Mouse (Mus musculus): ENCODE results near the gene Psma1. TPM values are rescaled to one million over a fixed set of nuclear protein-coding genes. Genes with fewer than 3 reads are reported as not detected.

Gene Psma1
- polyA plus RNA-seq, 1 experiment from 2014 or later, result 391 TPM

DNA sequence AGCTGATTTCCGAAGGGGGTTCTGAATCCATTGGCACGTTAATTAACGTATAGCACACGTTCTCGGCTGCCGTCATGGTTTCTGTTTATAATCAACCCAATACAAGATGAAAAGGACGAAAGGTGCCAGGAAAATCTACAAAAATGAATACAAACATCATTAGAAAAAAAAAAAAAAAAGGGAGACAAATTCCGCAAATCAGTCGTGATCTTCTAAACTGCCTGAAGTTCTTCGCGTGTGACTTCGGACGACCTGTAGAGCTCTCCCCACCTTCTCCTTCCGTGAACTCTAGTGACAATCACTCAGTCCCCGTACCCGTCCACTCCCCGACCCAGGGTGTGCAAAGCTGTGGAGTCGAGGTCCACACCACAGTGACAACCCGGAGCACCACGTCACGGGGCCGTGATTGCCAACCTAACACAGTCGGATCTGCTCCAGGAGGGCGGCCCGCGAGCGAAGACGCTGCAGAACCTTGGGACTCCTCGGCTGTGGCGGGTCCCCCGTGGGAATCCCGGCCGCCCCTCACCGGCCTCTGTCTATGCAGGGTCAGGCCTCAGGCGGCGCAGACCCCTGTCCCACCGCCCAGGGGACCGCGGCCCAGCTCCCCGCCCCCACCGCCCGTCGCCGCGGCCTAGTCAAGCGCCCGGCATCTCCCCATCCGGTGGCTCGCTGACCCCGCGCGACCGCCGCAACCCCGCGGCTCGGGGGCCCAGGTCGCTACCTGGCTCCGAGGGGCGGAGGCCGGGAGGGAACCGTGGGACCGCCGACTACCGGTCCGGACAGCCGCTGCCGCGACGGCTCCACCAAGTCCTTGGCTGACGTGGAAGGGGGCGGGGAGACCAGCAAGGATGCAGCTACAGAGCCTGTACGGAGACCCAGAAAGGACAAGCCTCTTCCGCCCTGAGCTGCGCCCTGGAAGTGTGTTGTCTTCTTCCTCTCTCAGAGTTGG, 21.8 kb downstream of the Psma1 start, which contains the start of gene Copb1:
Gene Copb1, minus strand, starts transcription at position 827 of the 949 bp plus-strand sequence.
- H3K4me3 ChIP-seq, result peak within 1 kb of the TSS; percentile 97
- peak within 1 kb of the TSS; percentile 96 for H3K9ac ChIP-seq
- H3K4me1 ChIP-seq (replicated peaks), result peaks cover 12% of the 10 kb centered on the region
- WGBS, result 3% methylated on average over 74 of the region's 75 CpGs
- H3K9me3 ChIP-seq, result no peaks in the 10 kb centered on the region
- peaks cover 24% of the 10 kb centered on the region for H3K36me3 ChIP-seq
- H3K4me2 ChIP-seq, result peak within 1 kb of the TSS; percentile 65
- peak within 1 kb of the TSS; percentile 71 for H3K27ac ChIP-seq (replicated peaks)
- ATAC-seq (ENCODE audit: low read depth), result peak; percentile 100
- no peaks in the 10 kb centered on the region for H3K27me3 ChIP-seq

- Histone ChIP-seq H3K9ac (no peak overlapping the region), H3K4me2 (no peak overlapping the region), H3K4me3 (no peak overlapping the region), H3K4me1 (replicated peaks) (peaks cover 12% of the 10 kb centered on the region), H3K9me3 (no peaks in the 10 kb centered on the region), H3K27ac (replicated peaks) (no peak overlapping the region), H3K36me3 (peaks cover 41% of the 10 kb centered on the region), H3K27me3 (no peaks in the 10 kb centered on the region)
- ATAC-seq (ENCODE audit: low read depth), result no peak
- WGBS, result 82% methylated on average over 3 of the region's 3 CpGs
Measured at GRCm38 (mm10) chr7:114251684-114252083, 24.2 kb downstream of the Psma1 start.

- no peak overlapping the region for H3K4me3 ChIP-seq
- WGBS, result 92% methylated on average over 7 of the region's 7 CpGs
Measured at GRCm38 (mm10) chr7:114233980-114234379, 41.9 kb downstream of the Psma1 start.

DNA sequence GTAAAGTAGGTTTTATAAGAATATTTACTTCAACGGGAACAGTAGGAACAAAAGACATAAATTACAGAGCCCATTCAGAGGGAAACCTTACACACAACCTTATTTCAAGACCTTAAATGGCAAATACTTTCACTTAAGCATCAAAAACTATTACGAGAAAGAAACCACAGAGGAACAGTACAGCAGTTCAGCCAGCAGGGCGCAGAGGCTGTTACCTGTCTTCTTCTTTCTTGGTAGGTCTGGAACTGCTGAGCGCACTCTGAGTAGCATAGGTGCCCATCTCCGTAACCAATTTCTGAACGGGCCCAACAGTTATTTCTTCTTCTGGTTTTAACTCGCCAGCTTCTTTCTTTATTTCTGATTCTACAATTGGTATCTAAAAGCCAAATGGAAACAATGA, 42.9 kb downstream of the Psma1 start:
- 96% methylated on average over 7 of the region's 7 CpGs for WGBS
- ATAC-seq (ENCODE audit: low read depth), result no peak
- Histone ChIP-seq H3K27me3 (no peaks in the 10 kb centered on the region), H3K36me3 (peaks cover 73% of the 10 kb centered on the region), H3K9me3 (no peaks in the 10 kb centered on the region), H3K4me1 (replicated peaks) (no peaks in the 10 kb centered on the region), H3K27ac (replicated peaks) (no peak overlapping the region), H3K4me3 (no peak overlapping the region), H3K4me2 (no peak overlapping the region), H3K9ac (no peak overlapping the region)

More at GRCm38 (mm10) chr7:114233980-114234379, 41.9 kb downstream of the Psma1 start:
- Histone ChIP-seq H3K4me2 (no peak overlapping the region), H3K9me3 (no peaks in the 10 kb centered on the region), H3K27me3 (no peaks in the 10 kb centered on the region), H3K27ac (replicated peaks) (no peak overlapping the region), H3K9ac (no peak overlapping the region), H3K4me1 (replicated peaks) (no peaks in the 10 kb centered on the region), H3K36me3 (peaks cover 75% of the 10 kb centered on the region)
- no peak for ATAC-seq (ENCODE audit: low read depth)

GRCm38 (mm10) chr7:114231857-114232256, 44.1 kb downstream of the Psma1 start:
- Histone ChIP-seq H3K27ac (replicated peaks) (no peak overlapping the region), H3K36me3 (peaks cover 70% of the 10 kb centered on the region), H3K9me3 (no peaks in the 10 kb centered on the region), H3K27me3 (no peaks in the 10 kb centered on the region), H3K4me3 (no peak overlapping the region), H3K9ac (no peak overlapping the region), H3K4me1 (replicated peaks) (no peaks in the 10 kb centered on the region), H3K4me2 (no peak overlapping the region)
- 87% methylated on average over 3 of the region's 3 CpGs for WGBS
- no peak for ATAC-seq (ENCODE audit: low read depth)

- WGBS, result 79% methylated on average over 1 of the region's 1 CpGs
- H3K27ac ChIP-seq (replicated peaks), result no peak overlapping the region
- H3K4me2 ChIP-seq, result no peak overlapping the region
- peaks cover 59% of the 10 kb centered on the region for H3K36me3 ChIP-seq
- H3K9me3 ChIP-seq, result no peaks in the 10 kb centered on the region
- no peak for ATAC-seq (ENCODE audit: low read depth)
- no peaks in the 10 kb centered on the region for H3K4me1 ChIP-seq (replicated peaks)
- no peak overlapping the region for H3K9ac ChIP-seq
- no peak overlapping the region for H3K4me3 ChIP-seq
- H3K27me3 ChIP-seq, result no peaks in the 10 kb centered on the region
Measured at GRCm38 (mm10) chr7:114226521-114226920, 49.4 kb downstream of the Psma1 start.

GRCm38 (mm10) chr7:114220433-114220832, 55.5 kb downstream of the Psma1 start:
- H3K27me3 ChIP-seq, result no peaks in the 10 kb centered on the region
- H3K9ac ChIP-seq, result no peak overlapping the region
- H3K4me1 ChIP-seq (replicated peaks), result no peaks in the 10 kb centered on the region
- H3K9me3 ChIP-seq, result no peaks in the 10 kb centered on the region
- H3K27ac ChIP-seq (replicated peaks), result no peak overlapping the region
- H3K36me3 ChIP-seq, result peaks cover 61% of the 10 kb centered on the region
- no peak overlapping the region for H3K4me2 ChIP-seq
- no peak for ATAC-seq (ENCODE audit: low read depth)
- 94% methylated on average over 4 of the region's 4 CpGs for WGBS
- H3K4me3 ChIP-seq, result no peak overlapping the region

DNA sequence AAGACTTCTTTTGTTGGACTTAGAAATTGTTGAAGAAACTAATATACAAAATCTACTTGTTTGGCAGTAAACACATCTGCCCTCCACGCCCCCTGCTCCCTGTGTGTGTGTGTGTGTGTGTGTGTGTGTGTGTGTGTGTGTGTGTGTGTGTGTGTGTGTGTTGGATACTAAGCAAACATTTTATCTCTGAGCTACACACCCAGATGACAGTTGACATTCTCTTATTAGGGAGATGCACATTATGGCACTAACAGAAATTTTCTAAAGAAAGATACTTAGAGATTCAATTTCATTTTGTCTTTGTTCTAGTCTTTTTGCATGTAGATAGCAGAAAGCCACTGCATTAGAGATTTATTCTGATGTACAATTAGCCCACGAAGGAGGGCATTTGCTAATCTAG, 59.0 kb downstream of the Psma1 start:
- peaks cover 68% of the 10 kb centered on the region for H3K36me3 ChIP-seq
- no peaks in the 10 kb centered on the region for H3K4me1 ChIP-seq (replicated peaks)
- 93% methylated on average over 2 of the region's 2 CpGs for WGBS
- no peak overlapping the region for H3K9ac ChIP-seq
- no peak for ATAC-seq (ENCODE audit: low read depth)
- H3K4me2 ChIP-seq, result no peak overlapping the region
- H3K27ac ChIP-seq (replicated peaks), result no peak overlapping the region
- no peaks in the 10 kb centered on the region for H3K27me3 ChIP-seq
- no peak overlapping the region for H3K4me3 ChIP-seq
- H3K9me3 ChIP-seq, result no peaks in the 10 kb centered on the region

Other genes with a start within 250 kb of the Psma1 start
- 17.7 TPM in 2 replicates for gene Rras2, start 158.3 kb downstream of the Psma1 start, polyA plus RNA-seq (2015; fragmentation: Nextera tagmentation; extraction: Ambion mirVana)
- gene Copb1, start 21.4 kb downstream of the Psma1 start, polyA plus RNA-seq (2015; fragmentation: Nextera tagmentation; extraction: Ambion mirVana), result 90.6 and 110 TPM in 2 replicates
- gene Pde3b, start 139.2 kb upstream of the Psma1 start, polyA plus RNA-seq (2015; fragmentation: Nextera tagmentation; extraction: Ambion mirVana), result 4.8 and 5.2 TPM in 2 replicates